Mouse (Mus musculus) mouse trophoblast stem cell (cell line): ENCODE measurements around the gene Vmn1r18.
"Not testable (repeated sequence)": the region's sequence is repeated elsewhere in the genome, so short reads cannot be mapped to it uniquely, and the experiment has no call there.

Source experiments
- in situ Hi-C, 2 experiments: fragments of 300-500 bp; cut with MseI, MboI; formaldehyde crosslinking; loops; 2 replicates in 1 of 2; 3 replicates in 1 of 2; pipeline ENCODE4 v1.15.1; 2025

Gene Vmn1r18

DNA sequence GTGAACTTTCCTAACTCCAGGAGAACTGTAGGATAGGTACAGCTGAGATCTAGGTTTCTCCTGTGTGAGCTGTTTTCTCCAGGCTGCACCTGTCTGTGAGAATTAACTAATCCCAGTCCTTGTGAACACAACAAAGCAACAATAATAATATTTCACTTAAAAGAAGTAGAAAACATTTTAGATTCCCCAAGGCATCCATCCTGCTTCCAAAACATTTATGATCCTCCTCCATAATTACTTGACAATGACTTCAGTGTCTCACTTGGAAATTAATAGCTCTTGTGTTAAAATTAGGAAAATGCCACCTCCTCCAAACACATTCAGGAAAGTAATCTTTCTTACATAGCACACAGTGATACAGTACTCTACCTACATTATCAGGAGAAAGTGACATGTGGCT is at the start of gene Vmn1r18:
TSS of gene Vmn1r18 (minus strand) at position 101 of the 400 bp plus-strand sequence.
- in situ Hi-C loops: no loop called here

- in situ Hi-C loops: loop anchor here in 1 of 2 experiments (25.0 kb wide), 1 partner anchor 131 kb away; no protein-coding TSS in a partner anchor
These were observed 35.6 kb upstream of the Vmn1r18 start for GRCm38 (mm10) chr6:57431196-57431595.

- in situ Hi-C loops: loop anchor here in 1 of 2 experiments (25.0 kb wide), 1 partner anchor 134 kb away; no protein-coding TSS in a partner anchor
These were observed 33.0 kb upstream of the Vmn1r18 start, which contains the start of gene Vmn1r20 for GRCm38 (mm10) chr6:57428630-57429029. Vmn1r20 (plus strand) TSS chr6:57428930.

DNA sequence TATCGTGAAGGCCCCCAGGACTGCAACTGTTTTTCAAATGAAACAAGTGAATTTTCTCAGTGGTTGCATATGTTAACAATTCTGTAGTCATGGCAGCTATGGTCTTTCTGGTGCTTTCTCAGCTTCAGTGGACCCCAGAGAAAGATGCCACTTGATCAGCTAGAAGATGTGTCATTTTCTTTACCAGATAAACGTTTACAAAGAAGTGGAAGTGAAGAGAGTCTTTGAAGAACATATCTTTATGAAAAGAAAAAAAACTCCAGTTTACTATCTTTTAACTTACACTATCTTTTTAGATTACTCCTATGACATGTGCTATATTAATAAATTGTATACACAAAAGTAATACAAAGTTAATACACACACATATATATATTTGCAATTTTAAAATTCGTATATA is 7.9 kb upstream of the Vmn1r18 start, which contains the start of gene Vmn1r19:
TSS of gene Vmn1r19 (plus strand) at position 301 of the 400 bp plus-strand sequence.
- in situ Hi-C loops: not testable (repeated sequence)

GRCm38 (mm10) chr6:57367496-57367895 is 28.1 kb downstream of the Vmn1r18 start:
- in situ Hi-C loops: no loop called here

DNA sequence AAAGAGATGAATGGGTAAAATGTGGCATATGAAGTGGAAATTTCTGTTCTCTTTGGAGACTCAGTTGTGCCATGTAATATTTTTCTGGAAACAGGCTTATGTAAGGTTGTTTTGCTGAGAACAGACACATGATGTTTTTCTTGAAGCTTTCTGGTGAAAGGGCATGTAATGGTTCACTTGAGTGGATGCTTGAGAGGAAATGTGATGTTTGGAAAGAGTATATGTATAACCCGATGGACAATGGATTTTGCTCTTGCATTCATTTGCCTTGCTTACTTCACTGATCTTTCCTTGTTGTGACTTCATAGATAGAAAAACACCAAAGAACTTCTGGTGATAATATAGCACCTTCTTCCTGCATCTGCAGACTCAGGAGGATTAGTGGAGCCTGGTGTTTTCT is 29.7 kb downstream of the Vmn1r18 start:
- in situ Hi-C loops: not testable (repeated sequence)

- in situ Hi-C loops: no loop called here
These were observed 32.0 kb downstream of the Vmn1r18 start, which contains the start of gene Vmn1r17 for GRCm38 (mm10) chr6:57363627-57364026. Vmn1r17 (minus strand) TSS chr6:57363727.

DNA sequence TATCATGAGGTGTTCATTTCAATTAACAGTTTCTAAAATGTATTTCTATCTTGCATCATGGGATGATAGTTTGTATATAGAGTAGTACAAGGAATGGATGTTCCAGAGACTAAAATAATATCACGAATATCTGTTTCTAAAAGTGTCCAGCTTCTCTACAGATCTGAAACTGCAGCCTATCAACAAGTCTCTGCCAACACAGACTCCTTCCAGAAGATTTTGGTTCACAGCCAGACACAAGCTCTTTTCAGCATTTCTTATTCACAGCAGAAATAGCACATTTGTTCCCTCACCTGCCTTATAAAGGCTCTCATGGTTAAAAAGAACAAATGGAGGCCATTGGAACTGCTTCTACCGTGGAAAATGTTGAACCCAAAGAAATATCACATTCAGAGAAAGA is 38.7 kb downstream of the Vmn1r18 start:
- in situ Hi-C loops: no loop called here

- in situ Hi-C loops: no loop called here
These were observed 66.2 kb downstream of the Vmn1r18 start, which contains the start of gene Vmn1r16 for GRCm38 (mm10) chr6:57329394-57329793. Vmn1r16 (minus strand) TSS chr6:57329494.
